Mouse (Mus musculus) midbrain, embryonic 15.5 days (tissue): ENCODE measurements around the gene Acot13. TPM values are rescaled to one million over a fixed set of nuclear protein-coding genes. Genes with fewer than 3 reads are reported as not detected.

ENCODE experiments used
- ATAC-seq: fragments of 200-750 bp; cut with Nextera tagmentation; replicated peaks from 2 replicates; pipeline ENCODE4 v1.8.0; 2017; ENCODE audit warnings: moderate TSS enrichment
- H3K27ac ChIP-seq: fragments of 300-500 bp; sonication (generic); 2 replicates; pipeline ENCODE4 v1.5.1; 2015; ENCODE audit warnings: mild to moderate bottlenecking, inconsistent platforms
- H3K27me3 ChIP-seq: fragments of 300-500 bp; sonication (generic); replicated peaks from 2 replicates; pipeline ENCODE4 v1.6.1; 2015; ENCODE audit warnings: inconsistent platforms
- H3K36me3 ChIP-seq: fragments of 300-500 bp; sonication (generic); replicated peaks from 2 replicates; pipeline ENCODE4 v1.6.1; 2015; ENCODE audit warnings: inconsistent platforms
- H3K4me1 ChIP-seq: fragments of 300-500 bp; sonication (generic); 2 replicates; pipeline ENCODE4 v1.6.1; 2015; ENCODE audit warnings: inconsistent platforms
- H3K4me2 ChIP-seq: fragments of 300-500 bp; sonication (generic); 2 replicates; pipeline ENCODE4 v1.6.1; 2015; ENCODE audit warnings: inconsistent platforms, mild to moderate bottlenecking, moderate library complexity
- H3K4me3 ChIP-seq: fragments of 300-500 bp; sonication (generic); 2 replicates; pipeline ENCODE4 v1.5.1; 2015; ENCODE audit warnings: mild to moderate bottlenecking, inconsistent platforms
- H3K9ac ChIP-seq: fragments of 300-500 bp; sonication (generic); 2 replicates; pipeline ENCODE4 v1.6.1; 2015; ENCODE audit warnings: mild to moderate bottlenecking, inconsistent platforms
- H3K9me3 ChIP-seq: fragments of 300-500 bp; sonication (generic); 2 replicates; pipeline ENCODE4 v1.6.1; 2016; ENCODE audit warnings: inconsistent platforms
- WGBS: fragments of 180-500 bp; shearing (Covaris S2); methylation state at CpG from one replicate; pipeline ENCODE4 v1.1.7; 2015; ENCODE audit warnings: mixed read lengths; 5-methylcytosine and 5-hydroxymethylcytosine counted together
- polyA plus RNA-seq: library from polyadenylated mRNA; unstranded; fragments of >200 nt; fragmentation: Nextera tagmentation; extraction: Ambion mirVana; gene quantifications from 2 replicates; pipeline ENCODE4 v1.2.1, GENCODE M21; 2015

The Acot13 gene
- polyA plus RNA-seq, 1 experiment from 2014 or later = 43.5 TPM

GRCm38 (mm10) chr13:24822663-24823343 is 8.5 kb downstream of the Acot13 start:
- Histone ChIP-seq H3K4me3 (no peak overlapping the region), H3K4me2 (no peak overlapping the region), H3K9ac (no peak overlapping the region), H3K27ac (no peak overlapping the region), H3K36me3 (no peaks in the 10 kb centered on the region), H3K4me1 (no peaks in the 10 kb centered on the region), H3K27me3 (no peaks in the 10 kb centered on the region), H3K9me3 (no peaks in the 10 kb centered on the region)
- no peak for ATAC-seq
- 87% methylated on average over 16 of the region's 16 CpGs for WGBS

DNA sequence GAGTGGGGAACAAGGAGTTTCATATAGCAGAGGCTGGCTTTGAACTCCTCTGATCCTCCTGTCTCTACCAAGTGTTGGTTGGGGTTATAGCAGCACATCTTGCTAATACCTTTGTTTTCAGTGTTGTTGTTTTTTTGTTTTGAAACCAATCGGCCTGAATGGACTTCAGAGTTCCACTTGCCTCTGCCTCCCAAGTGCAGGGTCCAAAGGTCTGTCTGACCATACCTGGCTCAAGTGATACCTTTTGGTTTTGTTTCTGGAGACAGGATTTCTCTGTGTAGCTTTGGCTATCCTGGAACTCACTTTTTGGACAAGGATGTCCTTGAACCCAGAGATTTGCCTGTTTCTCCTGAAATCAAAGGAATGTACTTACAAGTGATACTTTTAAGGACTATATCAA is 11.4 kb downstream of the Acot13 start:
- Histone ChIP-seq H3K4me2 (no peak overlapping the region), H3K36me3 (no peaks in the 10 kb centered on the region), H3K4me3 (no peak overlapping the region), H3K27ac (no peak overlapping the region), H3K9ac (no peak overlapping the region), H3K4me1 (no peaks in the 10 kb centered on the region), H3K9me3 (no peaks in the 10 kb centered on the region), H3K27me3 (no peaks in the 10 kb centered on the region)
- WGBS = 70% methylated on average over 1 of the region's 1 CpGs
- no peak for ATAC-seq

GRCm38 (mm10) chr13:24816125-24817092 is 14.9 kb downstream of the Acot13 start:
- ATAC-seq = peak; percentile 82
- Histone ChIP-seq H3K4me3 (no peak overlapping the region), H3K4me2 (no peak overlapping the region), H3K9me3 (no peaks in the 10 kb centered on the region), H3K27ac (no peak overlapping the region), H3K4me1 (no peaks in the 10 kb centered on the region), H3K27me3 (no peaks in the 10 kb centered on the region), H3K36me3 (peaks cover 21% of the 10 kb centered on the region), H3K9ac (no peak overlapping the region)
- 67% methylated on average over 4 of the region's 4 CpGs for whole genome bisulfite sequencing

DNA sequence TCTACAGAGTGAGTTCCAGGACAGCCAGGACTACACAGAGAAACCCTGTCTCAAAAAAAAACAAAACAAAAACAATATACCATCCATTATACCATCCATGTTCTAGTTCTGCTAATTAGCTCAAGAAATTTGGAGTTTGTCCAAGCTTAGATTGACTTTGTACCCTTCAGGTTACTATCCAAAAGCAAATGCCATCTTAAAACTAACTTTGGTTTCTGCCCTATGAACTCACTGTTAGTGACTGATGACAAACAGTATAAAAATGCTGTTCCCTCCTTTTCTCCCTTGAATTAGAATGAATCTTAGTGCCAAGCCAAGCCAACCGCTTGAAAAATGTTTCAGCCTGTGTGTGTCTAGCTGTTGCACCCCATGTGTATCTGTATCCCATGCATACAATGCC is 16.7 kb downstream of the Acot13 start:
- H3K9ac ChIP-seq = no peak overlapping the region
- peaks cover 37% of the 10 kb centered on the region for H3K36me3 ChIP-seq
- no peak overlapping the region for H3K4me3 ChIP-seq
- no peak overlapping the region for H3K27ac ChIP-seq
- no peaks in the 10 kb centered on the region for H3K27me3 ChIP-seq
- no peaks in the 10 kb centered on the region for H3K9me3 ChIP-seq
- no peaks in the 10 kb centered on the region for H3K4me1 ChIP-seq
- no peak overlapping the region for H3K4me2 ChIP-seq
- WGBS = 83% methylated on average over 1 of the region's 1 CpGs
- ATAC-seq = no peak

- H3K36me3 ChIP-seq = peaks cover 39% of the 10 kb centered on the region
- H3K4me1 ChIP-seq = no peaks in the 10 kb centered on the region
- H3K4me2 ChIP-seq = no peak overlapping the region
- H3K4me3 ChIP-seq = no peak overlapping the region
- no peak overlapping the region for H3K27ac ChIP-seq
- H3K27me3 ChIP-seq = no peaks in the 10 kb centered on the region
- H3K9me3 ChIP-seq = no peaks in the 10 kb centered on the region
- no peak overlapping the region for H3K9ac ChIP-seq
- 97% methylated on average over 2 of the region's 2 CpGs for WGBS
- no peak for ATAC-seq
Observed at GRCm38 (mm10) chr13:24812521-24812920, 18.8 kb downstream of the Acot13 start.

- no peak overlapping the region for H3K4me2 ChIP-seq
- peaks cover 24% of the 10 kb centered on the region for H3K36me3 ChIP-seq
- no peaks in the 10 kb centered on the region for H3K27me3 ChIP-seq
- H3K27ac ChIP-seq = no peak overlapping the region
- H3K4me3 ChIP-seq = no peak overlapping the region
- peaks cover 29% of the 10 kb centered on the region for H3K4me1 ChIP-seq
- no peak for ATAC-seq
- no peaks in the 10 kb centered on the region for H3K9me3 ChIP-seq
- H3K9ac ChIP-seq = no peak overlapping the region
Observed at GRCm38 (mm10) chr13:24806079-24806478, 25.3 kb downstream of the Acot13 start.

DNA sequence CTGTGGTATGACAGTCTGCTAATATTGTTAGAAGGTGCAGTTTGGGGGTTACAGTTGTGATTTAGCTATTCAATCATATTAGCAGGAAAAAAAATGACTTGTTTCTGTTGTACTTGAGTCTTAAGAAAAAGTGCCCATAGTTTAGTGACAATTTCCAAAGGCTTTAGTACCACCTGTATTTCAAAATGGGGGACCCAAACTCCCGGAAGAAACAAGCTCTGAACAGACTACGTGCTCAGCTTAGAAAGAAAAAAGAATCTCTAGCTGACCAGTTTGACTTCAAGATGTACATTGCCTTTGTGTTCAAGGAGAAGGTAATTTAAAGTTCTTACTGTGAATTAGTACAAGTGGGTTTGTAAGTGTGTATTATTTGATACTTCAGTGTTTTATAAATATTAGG is 28.1 kb downstream of the Acot13 start:
- 9% methylated on average over 2 of the region's 2 CpGs for WGBS
- no peak overlapping the region for H3K27ac ChIP-seq
- H3K36me3 ChIP-seq = peaks cover 10% of the 10 kb centered on the region; the same call in 1 of the 2 replicates
- no peaks in the 10 kb centered on the region for H3K27me3 ChIP-seq
- peak overlapping the region; percentile 83 for H3K4me3 ChIP-seq
- no peak for ATAC-seq
- peak overlapping the region; percentile 74 for H3K9ac ChIP-seq
- H3K4me1 ChIP-seq = peaks cover 32% of the 10 kb centered on the region
- H3K4me2 ChIP-seq = peak overlapping the region; percentile 87
- H3K9me3 ChIP-seq = no peaks in the 10 kb centered on the region

DNA sequence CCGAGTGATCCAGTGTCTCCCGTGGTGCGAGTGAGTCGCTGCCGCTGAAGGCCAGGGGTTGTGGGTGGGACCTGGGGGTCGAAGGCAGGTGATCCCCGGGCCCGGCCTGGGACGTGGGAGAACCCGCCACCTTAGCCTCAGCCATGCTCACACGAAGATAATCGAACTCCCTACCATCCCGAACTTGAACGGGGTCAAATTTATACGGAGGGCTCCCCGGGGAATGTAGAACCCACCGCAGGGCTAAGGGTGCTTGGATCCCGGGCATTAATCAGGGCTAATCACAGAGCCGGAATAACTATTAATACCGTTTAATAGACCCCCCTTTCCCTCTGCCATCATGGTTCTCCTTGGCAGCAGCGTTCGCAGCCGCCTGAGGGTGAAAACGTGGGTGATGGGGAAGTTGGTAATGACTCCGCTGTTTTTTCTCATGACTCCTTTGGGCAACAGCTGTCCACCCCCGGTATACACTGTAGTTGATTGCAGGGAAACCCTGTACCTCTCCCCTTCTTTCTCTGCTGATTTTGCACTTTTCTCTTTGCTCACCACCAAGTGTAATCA is 29.1 kb downstream of the Acot13 start:
- peak overlapping the region; percentile 74 for H3K9ac ChIP-seq
- peaks cover 32% of the 10 kb centered on the region for H3K4me1 ChIP-seq
- ATAC-seq = no peak
- H3K4me2 ChIP-seq = peak overlapping the region; percentile 87
- under 1% methylated on average over 26 of the region's 26 CpGs for WGBS
- no peaks in the 10 kb centered on the region for H3K9me3 ChIP-seq
- peaks cover 6% of the 10 kb centered on the region; the same call in 1 of the 2 replicates for H3K36me3 ChIP-seq
- H3K27ac ChIP-seq = peak overlapping the region; percentile 96
- peak overlapping the region; percentile 83 for H3K4me3 ChIP-seq
- H3K27me3 ChIP-seq = no peaks in the 10 kb centered on the region

- no peaks in the 10 kb centered on the region for H3K9me3 ChIP-seq
- WGBS = 0% methylated on average over 63 of the region's 74 CpGs
- peak within 1 kb of the TSS; percentile 96 for H3K27ac ChIP-seq
- 0 out of 2 replicates have a peak, but pooled peaks cover 4% of the 10 kb centered on the region for H3K36me3 ChIP-seq
- peaks cover 30% of the 10 kb centered on the region for H3K4me1 ChIP-seq
- peak within 1 kb of the TSS; percentile 87 for H3K4me2 ChIP-seq
- no peaks in the 10 kb centered on the region for H3K27me3 ChIP-seq
- ATAC-seq = peak; percentile 55
- peak within 1 kb of the TSS; percentile 74 for H3K9ac ChIP-seq
- H3K4me3 ChIP-seq = peak within 1 kb of the TSS; percentile 83
Observed at GRCm38 (mm10) chr13:24801308-24801921, 29.9 kb downstream of the Acot13 start, which contains the start of gene BC005537. Gene BC005537, plus strand, starts transcription at chr13:24801657.

DNA sequence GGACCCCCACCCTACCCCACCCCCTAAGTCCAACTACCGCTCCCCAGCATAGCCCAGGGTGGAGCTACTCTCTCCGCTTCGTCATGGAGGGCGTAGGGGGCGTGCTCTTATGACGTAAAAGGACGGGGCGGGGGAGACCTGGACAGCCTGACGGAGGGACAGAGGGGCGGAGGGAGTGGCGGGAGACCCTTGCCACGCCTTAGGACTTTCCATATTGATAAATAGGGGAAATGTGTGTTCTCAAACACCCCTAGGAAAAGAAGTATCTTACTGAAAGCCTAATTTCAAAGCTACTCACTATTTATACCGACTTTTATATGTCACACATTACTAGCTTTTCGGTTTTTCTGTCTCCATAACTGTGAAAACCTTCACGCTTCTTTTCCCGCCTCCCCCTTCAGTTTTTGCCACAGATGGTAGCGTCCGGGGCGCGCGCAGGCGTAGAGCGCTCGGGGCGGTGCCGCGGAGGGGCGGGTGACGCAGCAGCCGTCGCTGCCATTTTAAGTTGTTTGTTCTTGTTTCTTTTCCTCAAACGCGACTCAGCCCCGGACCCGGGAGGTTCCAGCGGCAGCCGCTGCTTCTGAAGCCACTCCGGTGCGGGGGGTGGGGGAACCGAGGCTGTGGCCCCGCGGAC is 30.5 kb downstream of the Acot13 start:
- H3K9ac ChIP-seq = peak overlapping the region; percentile 74
- H3K36me3 ChIP-seq = 0 out of 2 replicates have a peak, but pooled peaks cover 4% of the 10 kb centered on the region
- peak; percentile 97 for ATAC-seq
- H3K9me3 ChIP-seq = no peaks in the 10 kb centered on the region
- under 1% methylated on average over 42 of the region's 42 CpGs for WGBS
- peaks cover 30% of the 10 kb centered on the region for H3K4me1 ChIP-seq
- H3K27me3 ChIP-seq = no peaks in the 10 kb centered on the region
- H3K27ac ChIP-seq = peak overlapping the region; percentile 96
- H3K4me3 ChIP-seq = peak overlapping the region; percentile 83
- peak overlapping the region; percentile 87 for H3K4me2 ChIP-seq

- Histone ChIP-seq H3K4me2 (peak overlapping the region; percentile 87), H3K9ac (peak overlapping the region; percentile 56), H3K27ac (peak overlapping the region; percentile 96), H3K36me3 (no peaks in the 10 kb centered on the region), H3K4me1 (peaks cover 26% of the 10 kb centered on the region), H3K9me3 (no peaks in the 10 kb centered on the region), H3K4me3 (peak overlapping the region; percentile 83), H3K27me3 (no peaks in the 10 kb centered on the region)
- under 1% methylated on average over 31 of the region's 31 CpGs for WGBS
- peak; percentile 57 for ATAC-seq
Observed at GRCm38 (mm10) chr13:24799925-24800673, 31.2 kb downstream of the Acot13 start.
